Mouse (Mus musculus): Measurements from ENCODE around the gene Clmn. TPM values are rescaled to one million over a fixed set of nuclear protein-coding genes. Genes with fewer than 3 reads are reported as not detected.

The Clmn gene
- total and polyA plus RNA-seq, 2 experiments from 2014 or later: 2.2 to 2.4 TPM

DNA sequence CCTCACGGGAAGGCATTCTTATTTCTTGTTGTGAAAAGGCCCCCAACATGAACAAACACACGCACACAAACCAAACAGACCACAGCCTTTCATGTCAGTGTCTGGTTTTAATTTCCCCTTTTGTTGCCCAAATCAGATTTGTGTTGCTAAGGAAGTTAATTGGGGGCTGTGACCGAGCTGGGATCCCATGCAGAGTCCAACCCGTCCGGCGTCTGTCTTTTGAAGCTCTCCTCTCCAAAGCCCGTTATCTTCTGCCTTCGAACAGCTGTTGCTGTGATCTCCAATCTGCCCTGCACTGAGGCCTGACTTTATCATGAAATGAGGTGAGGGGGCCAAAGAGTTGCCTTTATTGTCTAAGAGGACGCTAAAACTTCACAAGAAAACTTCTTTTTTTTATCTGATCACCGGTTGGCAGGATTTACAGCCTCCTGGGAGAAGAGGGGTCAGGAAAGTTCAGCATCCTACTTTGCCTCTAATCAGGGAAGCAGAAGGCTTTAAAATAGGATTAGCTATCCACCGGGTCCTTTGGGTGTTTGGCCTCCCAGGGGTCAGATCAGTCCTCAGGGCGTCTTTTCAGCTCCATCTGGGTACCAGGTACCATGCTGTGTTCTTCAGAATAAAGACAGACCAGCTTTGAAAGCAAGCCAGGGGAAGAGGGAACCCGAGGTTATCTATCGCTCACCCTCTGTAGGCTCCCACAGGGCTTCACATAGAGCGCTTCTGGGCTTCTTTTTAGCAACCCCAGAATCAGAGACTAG, 43.3 kb upstream of the Clmn start:
- H3K9ac ChIP-seq (replicated peaks; ENCODE audit: low read length, poor library complexity, severe bottlenecking): no peak overlapping the region
- no peaks in the 10 kb centered on the region for H3K4me1 ChIP-seq (ENCODE audit: insufficient read depth, low read length)
- no peak overlapping the region for H3K4me3 ChIP-seq (ENCODE audit: low read depth, low read length)
- 14% methylated on average over 15 of the region's 15 CpGs for WGBS
- no peak overlapping the region for H3K4me2 ChIP-seq (ENCODE audit: low read depth, low read length, poor library complexity, severe bottlenecking)
- H3K27ac ChIP-seq (ENCODE audit: low read depth, low read length): no peak overlapping the region
- no peak for TF ChIP-seq CTCF (IDR thresholded peaks at IDR 0.05)
- ATAC-seq (ENCODE audit: low FRiP score): no peak
- no peaks in the 10 kb centered on the region for H3K27me3 ChIP-seq (ENCODE audit: insufficient read depth, low read length)
- H3K9me3 ChIP-seq (ENCODE audit: low read length): no peaks in the 10 kb centered on the region
- peak; percentile 23 for DNase-seq (ENCODE audit: low spot score)
- no peaks in the 10 kb centered on the region for H3K36me3 ChIP-seq (ENCODE audit: insufficient read depth, low read length)

DNA sequence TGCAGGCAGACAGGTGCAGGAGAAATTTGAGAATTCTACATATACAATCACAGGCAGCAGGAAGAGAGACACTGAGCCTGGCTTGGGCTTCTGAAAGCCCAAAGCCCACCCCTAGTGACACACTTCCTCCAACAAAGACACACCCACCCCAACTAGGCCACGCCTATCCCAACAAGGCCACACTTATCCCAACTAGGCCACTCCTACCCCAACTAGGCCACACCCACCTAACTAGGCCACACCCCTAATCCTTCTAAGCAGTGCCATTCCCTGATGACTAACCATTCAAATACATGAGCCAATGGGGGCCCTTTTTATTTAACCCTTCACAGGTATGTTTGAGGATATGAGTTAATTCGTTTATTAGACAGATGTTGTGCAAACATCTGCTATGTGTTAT, 42.3 kb upstream of the Clmn start:
- H3K4me3 ChIP-seq (ENCODE audit: low read depth, low read length): no peak overlapping the region
- H3K9me3 ChIP-seq (ENCODE audit: low read length): no peaks in the 10 kb centered on the region
- H3K9ac ChIP-seq (replicated peaks; ENCODE audit: low read length, poor library complexity, severe bottlenecking): no peak overlapping the region
- no peak for TF ChIP-seq CTCF (IDR thresholded peaks at IDR 0.05)
- H3K4me1 ChIP-seq (ENCODE audit: insufficient read depth, low read length): no peaks in the 10 kb centered on the region
- WGBS: 90% methylated on average over 2 of the region's 2 CpGs
- H3K36me3 ChIP-seq (ENCODE audit: insufficient read depth, low read length): no peaks in the 10 kb centered on the region
- no peak overlapping the region for H3K4me2 ChIP-seq (ENCODE audit: low read depth, low read length, poor library complexity, severe bottlenecking)
- no peak for ATAC-seq (ENCODE audit: low FRiP score)
- no peaks in the 10 kb centered on the region for H3K27me3 ChIP-seq (ENCODE audit: insufficient read depth, low read length)
- no peak for DNase-seq (ENCODE audit: low spot score)
- H3K27ac ChIP-seq (ENCODE audit: low read depth, low read length): no peak overlapping the region

DNA sequence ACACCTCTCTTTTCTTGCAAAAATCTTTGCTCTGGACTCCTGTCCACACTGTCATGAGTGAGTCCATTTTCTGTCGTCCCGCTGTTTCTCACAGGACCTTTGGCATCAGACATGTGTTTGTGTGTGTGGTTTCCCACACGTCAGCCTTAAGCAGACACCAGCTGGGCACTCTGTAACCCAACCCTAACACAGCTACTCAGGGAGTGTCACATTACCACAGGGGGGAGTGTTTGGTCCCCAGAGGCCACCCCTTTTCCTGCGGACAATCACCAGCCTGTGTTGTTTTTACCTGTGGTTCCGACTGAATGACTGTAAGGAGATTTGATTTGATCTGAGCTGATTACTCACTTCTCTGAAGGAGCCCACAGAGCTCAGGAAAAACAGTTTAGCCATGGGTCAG, 39.3 kb upstream of the Clmn start:
- Histone ChIP-seq H3K36me3 (ENCODE audit: insufficient read depth, low read length) (no peaks in the 10 kb centered on the region), H3K4me1 (ENCODE audit: insufficient read depth, low read length) (no peaks in the 10 kb centered on the region), H3K27ac (ENCODE audit: low read depth, low read length) (no peak overlapping the region), H3K9me3 (ENCODE audit: low read length) (no peaks in the 10 kb centered on the region), H3K27me3 (ENCODE audit: insufficient read depth, low read length) (no peaks in the 10 kb centered on the region), H3K4me3 (ENCODE audit: low read depth, low read length) (no peak overlapping the region), H3K9ac (replicated peaks; ENCODE audit: low read length, poor library complexity, severe bottlenecking) (no peak overlapping the region), H3K4me2 (ENCODE audit: low read depth, low read length, poor library complexity, severe bottlenecking) (no peak overlapping the region)
- DNase-seq (ENCODE audit: low spot score) (no peak), ATAC-seq (ENCODE audit: low FRiP score) (no peak)
- WGBS: 48% methylated on average over 5 of the region's 5 CpGs
- no peak for TF ChIP-seq CTCF (IDR thresholded peaks at IDR 0.05)

DNA sequence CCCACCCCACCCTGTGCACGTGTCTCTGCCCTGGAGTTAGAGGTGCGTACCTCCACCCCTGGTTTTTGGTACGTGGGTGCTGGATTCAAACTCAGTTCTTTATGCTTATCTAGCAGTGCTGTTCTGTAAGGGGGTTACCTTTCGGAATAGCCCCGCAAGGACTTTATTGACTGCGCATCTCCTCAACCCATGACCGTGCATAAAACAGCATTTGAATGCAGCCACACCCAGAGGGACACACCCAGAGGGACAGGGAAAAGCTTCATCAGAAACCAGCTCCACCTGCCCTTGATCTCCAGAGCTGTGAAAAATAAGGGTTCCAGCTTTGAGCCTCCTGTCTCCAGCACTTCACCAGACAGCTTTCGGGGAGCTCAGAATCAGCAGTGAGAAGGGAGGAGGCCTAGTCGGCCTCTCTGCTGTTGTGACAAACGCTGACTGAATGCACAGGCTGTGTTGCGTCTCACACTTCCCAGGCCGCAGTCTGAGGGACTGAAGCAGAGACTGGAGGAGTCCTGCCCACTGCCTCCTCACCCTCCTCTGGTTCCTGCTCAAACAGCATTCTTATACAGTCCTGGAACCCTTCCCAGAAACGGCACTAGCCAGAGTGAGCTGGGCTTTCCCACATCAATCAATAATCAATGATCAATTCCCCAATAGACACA, 37.6 kb upstream of the Clmn start:
- no peak for ATAC-seq (ENCODE audit: low FRiP score)
- TF ChIP-seq CTCF (IDR thresholded peaks at IDR 0.05): no peak
- H3K4me3 ChIP-seq (ENCODE audit: low read depth, low read length): no peak overlapping the region

DNA sequence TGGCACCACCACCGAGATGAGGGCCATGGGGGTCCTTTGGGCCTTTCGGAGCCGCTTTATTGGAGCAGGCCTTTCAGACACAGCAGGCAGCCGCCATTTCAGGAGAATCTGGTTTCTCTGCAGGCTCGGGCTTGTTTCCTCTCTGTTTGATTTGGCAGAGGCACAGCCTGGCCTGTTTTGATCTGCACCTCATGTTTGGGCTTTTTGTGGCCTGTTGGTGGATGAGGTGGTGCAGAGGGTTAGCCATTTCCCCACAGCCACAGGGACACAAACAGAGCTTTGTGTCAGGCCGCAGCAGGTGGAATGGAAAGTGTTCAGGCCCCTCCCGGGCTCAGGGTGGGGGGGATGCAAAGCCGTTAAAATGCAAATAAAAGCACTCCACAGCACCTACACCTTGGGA, 36.4 kb upstream of the Clmn start:
- H3K27me3 ChIP-seq (ENCODE audit: insufficient read depth, low read length): no peaks in the 10 kb centered on the region
- no peaks in the 10 kb centered on the region for H3K36me3 ChIP-seq (ENCODE audit: insufficient read depth, low read length)
- H3K4me3 ChIP-seq (ENCODE audit: low read depth, low read length): no peak overlapping the region
- WGBS: 17% methylated on average over 8 of the region's 8 CpGs
- H3K4me1 ChIP-seq (ENCODE audit: insufficient read depth, low read length): no peaks in the 10 kb centered on the region; the same call in 1 of the 2 replicates
- H3K27ac ChIP-seq (ENCODE audit: low read depth, low read length): no peak overlapping the region
- no peak overlapping the region for H3K4me2 ChIP-seq (ENCODE audit: low read depth, low read length, poor library complexity, severe bottlenecking)
- no peak for TF ChIP-seq CTCF (IDR thresholded peaks at IDR 0.05)
- no peak overlapping the region for H3K9ac ChIP-seq (replicated peaks; ENCODE audit: low read length, poor library complexity, severe bottlenecking)
- ATAC-seq (ENCODE audit: low FRiP score) (no peak), DNase-seq (ENCODE audit: low spot score) (peak; percentile 39)
- H3K9me3 ChIP-seq (ENCODE audit: low read length): no peaks in the 10 kb centered on the region

More for the DNA sequence above, 37.6 kb upstream of the Clmn start:
- no peaks in the 10 kb centered on the region for H3K9me3 ChIP-seq (ENCODE audit: low read length)
- H3K36me3 ChIP-seq (ENCODE audit: insufficient read depth, low read length): no peaks in the 10 kb centered on the region
- no peak for DNase-seq (ENCODE audit: low spot score)
- no peak overlapping the region for H3K9ac ChIP-seq (replicated peaks; ENCODE audit: low read length, poor library complexity, severe bottlenecking)
- H3K27ac ChIP-seq (ENCODE audit: low read depth, low read length): no peak overlapping the region
- 80% methylated on average over 13 of the region's 13 CpGs for WGBS
- no peaks in the 10 kb centered on the region for H3K27me3 ChIP-seq (ENCODE audit: insufficient read depth, low read length)
- H3K4me1 ChIP-seq (ENCODE audit: insufficient read depth, low read length): no peaks in the 10 kb centered on the region
- H3K4me2 ChIP-seq (ENCODE audit: low read depth, low read length, poor library complexity, severe bottlenecking): no peak overlapping the region

DNA sequence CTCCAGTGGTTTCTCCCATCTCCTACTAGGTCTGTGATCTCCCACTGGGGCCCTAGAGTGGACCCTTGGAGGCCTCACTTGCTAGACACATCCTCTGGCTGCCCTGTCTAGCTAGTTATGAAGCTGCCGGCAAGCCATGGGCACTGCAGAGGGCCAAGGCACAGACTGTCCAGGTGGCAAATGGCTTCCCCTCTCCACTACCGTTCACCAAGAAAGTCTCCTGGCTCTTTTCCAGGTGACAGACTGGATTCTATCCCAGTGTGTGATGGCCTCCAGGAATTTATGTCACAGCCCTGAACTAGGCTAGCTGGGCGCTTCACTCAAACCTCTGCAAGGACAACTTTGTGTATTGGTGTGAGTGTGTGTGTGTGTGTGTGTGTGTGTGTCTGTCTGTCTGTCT, 35.0 kb upstream of the Clmn start:
- Histone ChIP-seq H3K4me3 (ENCODE audit: low read depth, low read length) (no peak overlapping the region), H3K27ac (ENCODE audit: low read depth, low read length) (no peak overlapping the region), H3K36me3 (ENCODE audit: insufficient read depth, low read length) (no peaks in the 10 kb centered on the region), H3K9ac (replicated peaks; ENCODE audit: low read length, poor library complexity, severe bottlenecking) (no peak overlapping the region), H3K27me3 (ENCODE audit: insufficient read depth, low read length) (no peaks in the 10 kb centered on the region), H3K4me1 (ENCODE audit: insufficient read depth, low read length) (no peaks in the 10 kb centered on the region; the same call in 1 of the 2 replicates), H3K4me2 (ENCODE audit: low read depth, low read length, poor library complexity, severe bottlenecking) (no peak overlapping the region), H3K9me3 (ENCODE audit: low read length) (no peaks in the 10 kb centered on the region)
- no peak for TF ChIP-seq CTCF (IDR thresholded peaks at IDR 0.05)
- ATAC-seq (ENCODE audit: low FRiP score): no peak
- DNase-seq (ENCODE audit: low spot score): peak; percentile 60
- 78% methylated on average over 3 of the region's 3 CpGs for WGBS
